Mouse (Mus musculus): ENCODE measurements around the gene Fth1.

Fth1 gene

DNA sequence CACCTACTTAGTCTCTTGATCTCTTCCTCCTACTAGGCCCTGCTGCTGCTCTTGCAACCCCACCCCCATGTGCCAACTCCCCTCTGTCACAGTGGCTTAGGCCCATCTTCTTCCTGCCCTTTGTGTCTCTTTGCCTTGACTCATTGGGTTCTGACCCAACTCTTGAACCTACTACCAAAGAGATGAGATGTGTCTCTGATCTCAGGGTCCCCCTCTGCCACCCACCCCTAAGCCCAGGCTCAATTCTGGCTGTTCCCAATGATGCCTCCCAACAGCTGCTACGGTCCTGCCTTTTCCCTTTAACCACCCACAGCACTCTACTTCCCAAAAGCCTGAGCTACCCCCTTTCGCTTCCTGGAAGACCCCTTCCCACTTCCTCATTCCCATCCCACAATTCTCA is 41.6 kb downstream of the Fth1 start:
- no peak for TF ChIP-seq GATA4 (IDR thresholded peaks at IDR 0.05; ENCODE audit: insufficient replicate concordance, low read length)

DNA sequence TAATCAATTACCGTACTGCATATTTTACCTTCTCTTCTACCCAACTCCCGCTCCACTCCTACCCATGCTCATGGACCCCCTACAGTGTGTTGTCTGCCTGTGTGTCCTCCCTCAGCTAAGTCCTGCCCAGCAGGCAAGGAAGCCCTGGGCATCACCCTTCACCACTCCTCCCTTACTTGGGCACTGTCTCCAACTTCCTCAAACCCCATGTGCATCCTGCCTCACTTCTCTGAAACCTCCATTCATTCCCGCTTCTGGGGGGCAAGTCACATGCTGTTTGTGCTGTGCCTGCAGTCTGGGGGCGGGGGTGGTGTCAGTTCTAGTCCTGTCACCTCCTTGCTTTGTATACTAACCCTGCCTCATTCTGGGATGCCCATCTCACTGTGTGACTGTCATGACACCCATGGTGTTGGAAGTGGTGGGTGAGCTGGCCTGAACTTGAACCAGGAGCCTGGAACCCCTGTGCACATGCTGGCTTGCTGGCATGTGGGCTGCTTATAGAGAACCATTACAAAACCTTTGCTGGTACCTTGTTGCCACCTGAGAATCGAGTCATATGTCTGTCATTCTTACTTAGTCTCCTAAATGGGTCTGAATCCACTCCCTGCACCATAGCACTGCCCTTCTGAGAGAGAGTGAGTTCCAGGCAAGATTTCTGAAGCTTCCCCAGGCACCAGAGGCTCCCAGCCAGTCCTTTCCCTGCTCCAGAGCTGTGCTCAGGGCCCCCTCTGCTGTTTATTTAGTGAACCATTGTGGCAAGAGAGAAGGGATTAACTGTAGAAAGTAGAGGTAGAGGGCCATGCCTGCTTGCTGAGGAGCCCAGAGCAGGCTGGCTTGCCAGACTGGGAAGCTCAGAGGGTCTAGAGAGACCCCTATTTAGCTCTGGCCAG is 42.3 kb downstream of the Fth1 start:
- TF ChIP-seq GATA4 (IDR thresholded peaks at IDR 0.05; ENCODE audit: insufficient replicate concordance, low read length): no peak

DNA sequence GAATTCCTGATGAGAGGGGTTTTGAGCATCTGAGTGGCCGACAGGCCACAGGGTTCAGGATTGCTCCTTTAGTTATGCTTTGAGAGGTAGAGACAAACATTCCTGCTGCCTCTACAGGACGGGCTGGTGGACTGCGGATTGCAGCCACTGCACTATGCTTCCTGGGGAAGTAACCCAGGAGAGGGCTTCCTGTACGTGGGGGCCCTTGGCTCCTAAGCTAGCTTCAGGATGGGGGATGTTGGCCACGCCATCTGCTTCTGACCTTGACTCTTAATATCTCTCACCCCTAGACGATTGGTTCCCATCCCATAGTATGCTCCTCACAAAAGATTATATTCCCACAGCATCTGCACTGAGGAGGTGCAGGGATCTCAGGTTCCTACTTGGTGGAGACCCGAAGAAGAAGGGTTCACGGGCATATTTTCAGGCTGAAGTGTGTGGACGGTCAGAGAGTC is 42.9 kb downstream of the Fth1 start:
- TF ChIP-seq GATA4 (IDR thresholded peaks at IDR 0.05; ENCODE audit: insufficient replicate concordance, low read length): peak; percentile 91; the same call in 1 of the 2 replicates

DNA sequence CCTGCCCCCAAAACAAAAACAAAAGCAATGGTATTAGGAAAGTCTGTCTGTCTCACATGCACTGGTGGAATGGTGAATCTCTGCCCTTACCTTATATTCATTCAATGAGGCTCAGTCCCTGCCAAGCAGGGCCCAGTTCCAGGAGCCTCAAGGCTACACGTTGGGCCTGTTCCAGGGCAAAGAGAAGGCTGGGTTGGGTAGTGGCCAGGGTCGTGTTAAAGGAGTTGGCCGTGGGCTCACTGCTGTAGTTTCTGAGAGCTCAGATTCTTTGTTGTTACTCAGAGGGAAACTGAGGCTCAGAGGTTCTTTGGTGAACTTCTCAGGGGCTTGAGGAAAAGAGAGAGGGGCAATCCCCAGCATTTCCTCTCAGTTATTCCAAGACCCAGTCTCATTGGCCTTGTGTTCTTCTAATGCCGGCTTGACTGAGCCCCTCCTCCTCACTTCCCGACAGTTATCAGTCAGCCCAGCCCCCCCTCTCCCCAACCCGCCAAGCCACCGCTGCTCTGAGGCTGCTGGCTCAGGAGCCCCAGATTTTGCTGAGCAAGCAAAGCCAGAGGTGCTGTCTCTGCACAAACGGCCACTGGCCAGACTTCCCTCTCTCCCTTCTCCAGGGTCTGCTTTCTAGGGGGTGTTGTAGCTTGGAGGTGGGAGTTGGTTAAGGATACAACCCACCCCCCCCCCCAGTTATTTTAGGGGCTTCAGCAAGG is 44.9 kb downstream of the Fth1 start:
- TF ChIP-seq GATA4 (IDR thresholded peaks at IDR 0.05; ENCODE audit: insufficient replicate concordance, low read length): peak; percentile 95; the same call in 1 of the 2 replicates

DNA sequence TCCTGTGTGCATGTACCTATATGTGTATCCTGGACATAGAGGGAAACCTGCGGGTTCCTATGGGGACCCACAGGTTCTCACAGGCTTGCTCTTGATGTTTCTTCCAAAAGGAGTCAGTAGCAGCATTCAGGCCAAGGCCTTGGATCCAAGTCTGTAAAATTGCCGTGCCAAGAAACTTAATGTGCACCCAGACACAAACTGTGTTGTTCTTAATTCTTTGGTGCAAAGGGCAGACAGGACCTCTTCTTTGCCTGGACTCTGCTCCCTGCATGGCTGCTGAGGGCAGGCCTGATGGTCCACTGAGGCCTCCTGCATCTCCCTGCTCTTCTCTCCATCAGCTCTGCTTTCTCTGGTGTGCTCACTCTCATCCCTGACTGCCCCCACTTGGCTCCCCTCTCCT is 49.3 kb downstream of the Fth1 start:
- TF ChIP-seq GATA4 (IDR thresholded peaks at IDR 0.05; ENCODE audit: insufficient replicate concordance, low read length): no peak

DNA sequence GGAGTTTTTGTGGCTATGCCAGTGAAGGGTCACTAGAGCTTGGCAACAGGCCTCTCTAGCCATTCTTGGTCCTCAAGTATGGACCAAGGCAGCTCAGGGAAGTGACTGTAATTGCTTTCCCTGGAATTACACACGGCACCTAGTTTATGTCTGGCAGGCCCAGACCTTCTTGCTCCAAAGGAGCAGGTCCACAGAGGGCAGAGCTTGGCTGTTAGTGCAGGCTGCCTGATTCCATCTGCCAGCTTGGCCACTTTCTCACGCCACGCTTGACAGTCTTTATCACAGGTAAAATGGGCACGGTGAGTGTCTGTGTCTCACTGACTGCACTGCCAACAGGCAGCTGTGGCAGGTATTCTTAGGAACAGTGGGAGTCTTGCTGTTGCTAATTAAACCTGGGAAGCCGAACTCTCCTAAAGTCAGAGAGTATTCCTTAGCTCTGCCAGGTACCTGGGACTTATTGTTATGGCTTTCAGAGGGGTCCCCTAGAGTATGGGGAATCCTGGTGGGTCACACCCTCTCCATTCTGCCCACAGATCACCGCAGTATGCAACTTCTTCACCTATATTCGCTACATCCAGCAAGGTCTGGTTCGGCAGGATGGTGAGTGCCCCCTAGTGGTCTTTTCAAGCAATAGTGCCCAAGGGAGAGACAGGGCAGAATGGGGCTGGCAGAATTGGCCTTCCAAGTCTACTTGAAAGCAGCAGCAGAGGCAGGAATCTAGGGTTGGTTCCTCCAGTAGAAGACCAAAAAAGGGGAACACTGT is 53.0 kb downstream of the Fth1 start:
- TF ChIP-seq GATA4 (IDR thresholded peaks at IDR 0.05; ENCODE audit: insufficient replicate concordance, low read length): no peak

DNA sequence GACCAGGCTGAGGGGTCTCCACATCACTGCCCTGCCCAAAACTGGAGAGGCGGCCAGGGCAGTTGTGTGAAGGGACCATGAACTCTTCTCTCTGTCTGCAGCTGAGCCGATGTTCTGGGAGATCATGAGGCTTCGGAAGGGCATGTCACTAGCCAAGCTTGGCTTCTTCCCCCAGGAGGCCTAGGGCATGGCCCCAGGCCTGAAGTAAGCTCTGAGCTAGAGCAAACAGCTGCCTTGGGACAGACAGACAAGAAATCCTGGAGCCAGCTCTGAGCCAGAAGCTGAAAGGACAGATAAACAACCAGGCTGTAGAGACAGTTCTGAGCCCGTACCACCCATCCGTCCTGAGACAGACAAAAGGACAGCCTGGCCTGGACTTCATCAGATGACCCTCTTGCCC is 54.0 kb downstream of the Fth1 start:
- no peak for TF ChIP-seq GATA4 (IDR thresholded peaks at IDR 0.05; ENCODE audit: insufficient replicate concordance, low read length)

All from liver, adult (tissue).